Mouse (Mus musculus) intestine, embryonic 15.5 days (tissue): ENCODE results near the gene Tmem255b. TPM values are rescaled to one million over a fixed set of nuclear protein-coding genes. Genes with fewer than 3 reads are reported as not detected.

Source experiments
- ATAC-seq: fragments of 200-750 bp; cut with Nextera tagmentation; 2 replicates; pipeline ENCODE4 v1.8.0; 2017; ENCODE audit warnings: moderate TSS enrichment, moderate library complexity
- H3K27ac ChIP-seq: fragments of 300-500 bp; sonication (generic); 2 replicates; pipeline ENCODE4 v1.5.1; 2015; ENCODE audit warnings: mild to moderate bottlenecking, inconsistent platforms
- H3K27me3 ChIP-seq: fragments of 300-500 bp; sonication (generic); replicated peaks from 2 replicates; pipeline ENCODE4 v1.6.1; 2015; ENCODE audit warnings: inconsistent platforms
- H3K36me3 ChIP-seq: fragments of 300-500 bp; sonication (generic); 2 replicates; pipeline ENCODE4 v1.6.1; 2015; ENCODE audit warnings: inconsistent platforms
- H3K4me1 ChIP-seq: fragments of 300-500 bp; sonication (generic); replicated peaks from 2 replicates; pipeline ENCODE4 v1.6.1; 2015; ENCODE audit warnings: inconsistent platforms
- H3K4me2 ChIP-seq: fragments of 300-500 bp; sonication (generic); replicated peaks from 2 replicates; pipeline ENCODE4 v1.6.1; 2015; ENCODE audit warnings: mild to moderate bottlenecking, inconsistent platforms
- H3K4me3 ChIP-seq: fragments of 300-500 bp; sonication (generic); replicated peaks from 2 replicates; pipeline ENCODE4 v1.5.1; 2015; ENCODE audit warnings: inconsistent platforms
- H3K9ac ChIP-seq: fragments of 300-500 bp; sonication (generic); 2 replicates; pipeline ENCODE4 v1.6.1; 2015; ENCODE audit warnings: inconsistent platforms
- H3K9me3 ChIP-seq: fragments of 300-500 bp; sonication (generic); 2 replicates; pipeline ENCODE4 v1.6.1; 2016; ENCODE audit warnings: inconsistent platforms
- WGBS: fragments of 180-500 bp; shearing (Covaris S2); methylation state at CpG from one replicate; pipeline ENCODE4 v1.1.7; 2015; 5-methylcytosine and 5-hydroxymethylcytosine counted together
- polyA plus RNA-seq: library from polyadenylated mRNA; unstranded; fragments of >200 nt; fragmentation: Nextera tagmentation; extraction: Ambion mirVana; gene quantifications from 2 replicates; pipeline ENCODE4 v1.2.1, GENCODE M21; 2015

Gene Tmem255b
- polyA plus RNA-seq, 1 experiment from 2014 or later = 2.2 TPM

DNA sequence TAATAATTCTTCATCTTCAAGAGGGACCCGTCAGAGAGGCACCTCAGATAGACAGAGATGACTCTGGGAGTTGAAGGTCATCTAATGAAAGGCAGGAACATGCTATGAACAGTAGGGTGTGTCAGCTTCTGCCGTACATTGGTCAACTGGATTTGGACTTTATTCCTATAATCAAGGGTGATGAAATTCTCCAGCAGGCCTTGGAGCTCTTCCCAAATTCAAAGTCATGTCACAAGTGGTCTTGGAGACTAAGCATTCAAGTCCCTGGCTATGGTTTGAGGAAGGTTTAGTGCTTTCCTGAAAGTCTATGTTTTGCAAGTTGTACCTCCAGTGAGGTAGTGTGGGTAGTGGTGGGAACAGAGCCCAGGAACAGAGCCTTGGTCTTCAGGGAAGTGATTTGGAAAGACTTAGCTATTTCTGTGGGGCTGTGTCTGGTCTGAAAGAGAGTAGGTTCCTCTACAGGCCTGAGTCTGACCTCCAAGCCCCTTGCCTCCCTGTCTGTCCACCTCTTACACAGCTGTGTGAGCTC is 15.8 kb upstream of the Tmem255b start:
- H3K4me3 ChIP-seq = no peak overlapping the region
- WGBS = 65% methylated on average over 2 of the region's 2 CpGs
- H3K9ac ChIP-seq = no peak overlapping the region
- H3K4me1 ChIP-seq = no peaks in the 10 kb centered on the region
- ATAC-seq = no peak
- H3K9me3 ChIP-seq = no peaks in the 10 kb centered on the region
- H3K27me3 ChIP-seq = no peaks in the 10 kb centered on the region
- H3K4me2 ChIP-seq = no peak overlapping the region
- H3K27ac ChIP-seq = no peak overlapping the region
- H3K36me3 ChIP-seq = no peaks in the 10 kb centered on the region

DNA sequence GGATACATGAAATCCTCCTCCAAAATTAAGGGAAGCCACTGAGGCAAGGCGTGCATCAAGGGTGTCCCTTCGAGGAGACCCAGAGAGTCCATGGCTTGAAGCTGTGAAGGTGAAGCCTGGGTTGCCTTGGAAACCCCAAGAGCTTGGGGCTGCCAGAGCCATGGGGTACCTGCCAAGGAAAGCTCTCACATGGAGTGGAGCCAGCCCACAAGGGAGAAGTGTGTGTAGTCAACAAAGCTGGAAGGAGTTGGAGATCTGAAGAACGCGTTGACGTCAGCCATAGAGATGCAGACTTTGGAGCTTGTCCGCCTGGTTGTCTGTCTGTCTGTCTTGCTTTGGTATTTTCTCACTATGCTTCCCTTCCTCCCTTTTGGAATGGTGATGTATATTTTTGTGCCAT is 14.0 kb upstream of the Tmem255b start:
- H3K27me3 ChIP-seq = no peaks in the 10 kb centered on the region
- no peak overlapping the region for H3K27ac ChIP-seq
- H3K9ac ChIP-seq = no peak overlapping the region
- H3K36me3 ChIP-seq = no peaks in the 10 kb centered on the region
- no peaks in the 10 kb centered on the region for H3K9me3 ChIP-seq
- H3K4me1 ChIP-seq = no peaks in the 10 kb centered on the region
- H3K4me2 ChIP-seq = no peak overlapping the region
- 88% methylated on average over 6 of the region's 6 CpGs for WGBS
- no peak overlapping the region for H3K4me3 ChIP-seq
- ATAC-seq = no peak

DNA sequence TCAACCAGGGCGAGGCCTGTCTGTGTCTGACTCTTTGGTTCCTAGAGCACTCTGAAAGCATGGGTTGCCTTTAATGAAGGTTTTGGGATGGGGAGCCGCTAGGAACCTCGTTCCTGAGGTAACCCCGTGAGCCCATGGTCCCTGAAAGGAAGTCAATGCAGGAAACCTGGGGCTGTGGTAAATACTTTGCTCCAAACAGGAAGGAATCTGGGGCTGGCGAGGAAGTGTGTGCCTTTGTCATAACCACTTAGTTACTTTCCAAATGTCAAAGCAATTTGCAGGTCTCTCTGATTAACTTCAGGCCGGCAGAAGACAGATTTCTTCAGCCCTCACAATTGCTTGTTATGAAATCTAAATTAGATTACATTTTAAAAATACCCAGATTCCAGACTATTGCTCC is 7.6 kb upstream of the Tmem255b start:
- Histone ChIP-seq H3K27me3 (no peaks in the 10 kb centered on the region), H3K27ac (0 out of 2 replicates have a peak overlapping the region, but pooled peaks have one; percentile 48), H3K4me3 (no peak overlapping the region), H3K4me2 (no peak overlapping the region), H3K4me1 (no peaks in the 10 kb centered on the region), H3K9me3 (no peaks in the 10 kb centered on the region), H3K9ac (no peak overlapping the region), H3K36me3 (no peaks in the 10 kb centered on the region)
- no peak for ATAC-seq
- WGBS = 69% methylated on average over 6 of the region's 6 CpGs

DNA sequence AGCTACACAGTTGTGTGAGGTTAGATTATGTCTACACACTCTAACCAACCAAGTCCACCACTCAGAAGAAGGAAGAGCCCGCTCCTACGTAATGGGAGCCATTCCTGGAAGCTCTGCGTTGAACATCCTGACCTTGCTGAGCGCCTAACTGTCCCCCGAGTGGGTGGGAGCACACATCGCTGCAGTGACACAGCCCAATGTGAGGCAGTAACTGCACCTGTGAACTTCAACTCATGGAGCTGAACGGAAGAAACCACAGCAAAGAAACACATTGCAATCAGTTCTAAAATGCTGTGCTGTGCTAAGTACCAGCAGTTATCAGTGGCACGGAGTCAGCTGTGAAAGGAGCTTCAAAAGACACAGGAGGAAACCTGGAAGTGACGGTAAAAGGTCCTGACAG is 6.8 kb upstream of the Tmem255b start:
- 78% methylated on average over 9 of the region's 9 CpGs for WGBS
- Histone ChIP-seq H3K4me2 (no peak overlapping the region), H3K4me3 (no peak overlapping the region), H3K27ac (no peak overlapping the region), H3K9ac (no peak overlapping the region), H3K27me3 (no peaks in the 10 kb centered on the region), H3K9me3 (no peaks in the 10 kb centered on the region), H3K4me1 (no peaks in the 10 kb centered on the region), H3K36me3 (no peaks in the 10 kb centered on the region)
- no peak for ATAC-seq

DNA sequence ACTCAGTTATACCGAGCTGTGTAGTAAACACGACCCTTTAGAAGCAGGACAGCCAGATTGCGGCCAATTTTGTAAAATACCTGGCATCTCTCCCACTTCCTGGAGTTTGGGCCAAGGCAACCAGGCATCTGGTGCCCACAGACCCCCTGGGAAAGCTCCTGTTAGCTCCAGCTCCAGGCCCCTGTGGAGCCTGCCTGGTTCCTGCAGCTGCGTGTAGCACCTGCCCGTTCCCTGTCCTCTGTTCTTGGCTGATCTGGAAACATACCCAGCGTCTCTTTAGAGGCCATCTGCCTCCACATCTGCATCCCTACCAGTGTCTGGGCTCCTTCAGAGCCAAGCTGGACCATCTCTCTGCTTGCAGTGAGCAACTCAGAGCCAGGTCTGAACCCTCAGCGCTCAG is 4.6 kb upstream of the Tmem255b start:
- Histone ChIP-seq H3K36me3 (no peaks in the 10 kb centered on the region), H3K4me1 (no peaks in the 10 kb centered on the region), H3K27ac (no peak overlapping the region), H3K4me2 (no peak overlapping the region), H3K4me3 (no peak overlapping the region), H3K27me3 (peaks cover 11% of the 10 kb centered on the region), H3K9ac (no peak overlapping the region; the same call in 1 of the 2 replicates), H3K9me3 (no peaks in the 10 kb centered on the region)
- WGBS = 76% methylated on average over 7 of the region's 7 CpGs
- ATAC-seq = no peak

DNA sequence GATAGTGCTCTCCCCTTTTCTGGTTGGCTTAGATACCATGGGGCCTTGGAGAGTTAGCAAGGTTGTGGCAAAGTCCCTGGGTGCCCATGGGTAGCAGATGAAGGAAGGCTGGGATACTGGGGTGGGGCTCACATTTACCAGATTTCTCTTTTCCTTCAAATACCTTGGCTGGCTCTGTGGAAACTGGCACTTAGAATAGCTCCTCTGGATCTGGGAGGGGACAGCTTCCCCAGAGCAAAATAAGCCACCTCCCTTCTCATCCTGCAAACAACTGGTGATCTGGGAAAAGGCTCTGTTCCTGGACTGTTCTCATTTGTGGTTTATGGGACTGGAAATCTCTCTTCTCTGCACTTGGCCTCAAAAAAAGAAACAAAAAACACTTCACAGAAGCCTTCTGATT is 4.1 kb upstream of the Tmem255b start:
- Histone ChIP-seq H3K4me2 (no peak overlapping the region), H3K4me3 (no peak overlapping the region), H3K36me3 (no peaks in the 10 kb centered on the region), H3K27ac (no peak overlapping the region), H3K27me3 (peaks cover 16% of the 10 kb centered on the region), H3K9ac (no peak overlapping the region), H3K4me1 (no peaks in the 10 kb centered on the region), H3K9me3 (no peaks in the 10 kb centered on the region)
- ATAC-seq = no peak

DNA sequence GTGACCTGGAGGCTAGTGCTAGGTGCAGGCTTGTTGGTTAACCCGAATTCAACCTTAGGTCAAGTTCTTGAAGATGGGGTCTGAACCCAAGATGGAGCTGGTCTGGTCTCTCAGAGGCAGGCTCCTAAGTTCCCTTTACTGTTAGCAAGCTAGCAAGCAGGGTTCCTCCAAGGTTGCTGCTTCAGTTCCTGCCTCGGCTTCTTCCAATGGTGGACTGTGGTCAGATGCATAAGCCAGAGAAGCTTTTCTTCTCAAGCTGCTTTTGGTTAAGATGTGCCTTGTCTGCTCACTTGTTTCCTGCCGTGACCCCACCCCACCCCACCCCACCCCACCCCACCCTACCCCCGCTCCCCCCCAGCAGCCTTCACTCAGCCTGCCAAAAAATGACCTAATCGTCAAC is 1.9 kb upstream of the Tmem255b start:
- no peak overlapping the region for H3K27ac ChIP-seq
- H3K4me3 ChIP-seq = no peak overlapping the region
- no peak for ATAC-seq
- H3K4me2 ChIP-seq = no peak overlapping the region
- no peaks in the 10 kb centered on the region for H3K4me1 ChIP-seq
- H3K27me3 ChIP-seq = peaks cover 22% of the 10 kb centered on the region
- H3K9ac ChIP-seq = no peak overlapping the region
- H3K36me3 ChIP-seq = no peaks in the 10 kb centered on the region
- H3K9me3 ChIP-seq = no peaks in the 10 kb centered on the region
- 71% methylated on average over 5 of the region's 5 CpGs for WGBS

DNA sequence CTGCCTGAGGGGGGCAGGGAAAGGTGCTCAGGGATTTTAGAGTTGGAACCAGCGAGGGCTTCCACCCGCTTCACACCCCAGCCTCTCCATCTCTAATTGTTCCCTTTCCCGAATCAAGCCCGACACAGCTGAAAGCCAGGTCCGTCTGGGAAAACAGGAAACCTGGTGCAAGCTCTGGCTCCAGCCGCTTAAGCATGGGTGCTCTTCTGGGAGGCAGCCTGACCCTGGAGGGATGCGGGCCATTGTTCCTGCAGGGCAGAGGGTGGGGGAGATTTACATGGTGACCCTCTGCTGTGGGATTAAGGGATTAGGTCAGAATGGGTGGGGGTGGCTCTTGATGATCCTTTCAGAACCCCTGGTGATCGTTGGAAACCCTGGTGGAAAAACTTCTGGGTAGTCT is 1.1 kb downstream of the Tmem255b start:
- Histone ChIP-seq H3K4me3 (no peak overlapping the region; the same call in 1 of the 2 replicates), H3K36me3 (no peaks in the 10 kb centered on the region), H3K9ac (no peak overlapping the region), H3K27ac (no peak overlapping the region), H3K4me2 (no peak overlapping the region), H3K27me3 (peaks cover 22% of the 10 kb centered on the region), H3K9me3 (no peaks in the 10 kb centered on the region), H3K4me1 (no peaks in the 10 kb centered on the region)
- WGBS = 13% methylated on average over 8 of the region's 8 CpGs
- no peak for ATAC-seq

DNA sequence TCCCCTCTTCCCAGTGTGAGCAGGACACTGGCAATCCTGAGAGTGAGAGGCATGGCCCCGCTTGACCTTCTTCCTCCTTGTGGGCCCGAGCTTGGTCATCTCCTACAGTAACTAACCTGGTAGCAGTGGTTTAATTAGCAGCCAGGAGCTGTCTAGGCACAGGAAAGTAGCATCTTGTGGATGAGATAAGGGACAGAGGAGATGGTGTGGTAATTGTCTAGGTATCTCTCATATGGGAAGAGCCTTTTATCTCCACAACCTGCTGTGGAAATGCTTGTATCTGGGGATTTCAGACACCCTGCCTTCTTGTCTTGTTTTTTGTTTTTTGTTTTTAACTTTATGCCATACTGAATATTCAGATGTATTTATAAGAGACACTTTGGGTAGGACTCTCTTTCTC is 2.5 kb downstream of the Tmem255b start:
- Histone ChIP-seq H3K4me3 (no peak overlapping the region), H3K27me3 (peaks cover 22% of the 10 kb centered on the region), H3K4me1 (no peaks in the 10 kb centered on the region), H3K4me2 (no peak overlapping the region), H3K36me3 (no peaks in the 10 kb centered on the region), H3K9me3 (no peaks in the 10 kb centered on the region), H3K27ac (no peak overlapping the region), H3K9ac (no peak overlapping the region)
- 83% methylated on average over 2 of the region's 2 CpGs for WGBS
- no peak for ATAC-seq

DNA sequence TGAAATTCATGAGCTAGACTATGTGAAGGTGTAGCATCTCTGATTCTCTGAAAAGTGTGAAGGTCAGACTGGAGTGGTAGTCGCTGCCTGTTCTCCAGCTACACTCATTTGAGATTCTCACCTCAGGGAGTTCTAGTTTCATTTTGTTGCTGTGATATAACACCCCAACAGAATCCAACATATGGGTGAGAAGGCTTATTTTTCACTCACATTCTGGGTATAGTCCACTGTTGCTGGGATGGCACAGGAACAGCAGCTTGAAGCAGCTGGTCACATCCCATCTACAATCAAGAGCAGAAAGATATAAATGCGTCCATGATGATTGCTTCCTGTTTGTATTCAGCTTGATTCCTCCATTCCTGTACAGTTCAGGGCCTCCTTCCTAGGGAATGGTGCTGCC is 7.2 kb downstream of the Tmem255b start:
- no peaks in the 10 kb centered on the region; the same call in 1 of the 2 replicates for H3K9me3 ChIP-seq
- no peak overlapping the region for H3K9ac ChIP-seq
- no peak overlapping the region for H3K4me2 ChIP-seq
- H3K4me3 ChIP-seq = no peak overlapping the region
- no peak for ATAC-seq
- no peaks in the 10 kb centered on the region for H3K4me1 ChIP-seq
- 81% methylated on average over 2 of the region's 2 CpGs for WGBS
- H3K36me3 ChIP-seq = no peaks in the 10 kb centered on the region
- H3K27me3 ChIP-seq = no peaks in the 10 kb centered on the region
- H3K27ac ChIP-seq = no peak overlapping the region

DNA sequence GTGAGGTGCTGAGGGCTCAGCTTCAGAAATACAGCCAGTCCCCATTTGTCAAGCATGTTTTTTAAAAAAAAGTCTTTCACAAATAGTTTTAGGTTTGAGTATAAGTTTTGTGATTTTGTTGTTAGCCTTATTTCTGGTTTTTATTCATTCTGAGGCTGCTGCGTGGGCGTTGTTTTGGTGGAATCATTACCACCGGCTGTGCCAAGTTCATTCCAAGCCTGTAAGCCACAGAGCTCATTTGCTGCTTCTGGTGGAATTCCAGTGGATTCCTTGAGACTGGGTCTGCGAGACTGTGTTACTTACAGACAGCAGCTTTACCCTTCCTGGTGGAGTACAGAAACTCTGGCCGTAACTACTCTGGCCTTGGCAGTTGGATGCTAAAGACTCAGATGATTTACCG is 11.5 kb downstream of the Tmem255b start:
- no peak overlapping the region for H3K27ac ChIP-seq
- H3K4me3 ChIP-seq = no peak overlapping the region
- H3K4me1 ChIP-seq = no peaks in the 10 kb centered on the region
- H3K36me3 ChIP-seq = no peaks in the 10 kb centered on the region
- no peaks in the 10 kb centered on the region; the same call in 1 of the 2 replicates for H3K9me3 ChIP-seq
- WGBS = 89% methylated on average over 6 of the region's 6 CpGs
- H3K27me3 ChIP-seq = no peaks in the 10 kb centered on the region
- no peak overlapping the region for H3K4me2 ChIP-seq
- no peak overlapping the region for H3K9ac ChIP-seq
- no peak for ATAC-seq

DNA sequence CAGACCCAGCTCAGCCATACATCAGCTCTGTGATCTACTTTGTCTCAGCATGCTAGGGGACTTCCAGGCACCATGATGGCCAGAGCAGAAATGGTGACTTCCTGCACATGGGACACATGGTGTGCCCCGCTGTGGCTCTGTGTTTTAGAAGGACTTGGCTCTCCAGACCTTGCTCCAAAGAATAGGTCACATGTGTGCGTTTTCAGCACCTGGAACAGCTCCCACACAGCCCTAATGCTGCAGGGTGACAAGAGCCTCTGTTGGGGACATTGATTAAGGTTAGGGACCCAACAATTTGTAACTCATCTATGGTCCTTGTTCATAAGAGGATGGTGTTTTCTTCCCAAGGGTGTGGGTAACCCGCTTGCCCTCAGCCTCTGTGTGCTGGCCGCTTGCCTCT is 13.2 kb downstream of the Tmem255b start:
- Histone ChIP-seq H3K36me3 (no peaks in the 10 kb centered on the region), H3K9ac (no peak overlapping the region), H3K4me1 (no peaks in the 10 kb centered on the region), H3K27me3 (no peaks in the 10 kb centered on the region), H3K27ac (no peak overlapping the region), H3K4me2 (no peak overlapping the region), H3K9me3 (no peaks in the 10 kb centered on the region; the same call in 1 of the 2 replicates), H3K4me3 (no peak overlapping the region)
- WGBS = 54% methylated on average over 4 of the region's 4 CpGs
- ATAC-seq = no peak

DNA sequence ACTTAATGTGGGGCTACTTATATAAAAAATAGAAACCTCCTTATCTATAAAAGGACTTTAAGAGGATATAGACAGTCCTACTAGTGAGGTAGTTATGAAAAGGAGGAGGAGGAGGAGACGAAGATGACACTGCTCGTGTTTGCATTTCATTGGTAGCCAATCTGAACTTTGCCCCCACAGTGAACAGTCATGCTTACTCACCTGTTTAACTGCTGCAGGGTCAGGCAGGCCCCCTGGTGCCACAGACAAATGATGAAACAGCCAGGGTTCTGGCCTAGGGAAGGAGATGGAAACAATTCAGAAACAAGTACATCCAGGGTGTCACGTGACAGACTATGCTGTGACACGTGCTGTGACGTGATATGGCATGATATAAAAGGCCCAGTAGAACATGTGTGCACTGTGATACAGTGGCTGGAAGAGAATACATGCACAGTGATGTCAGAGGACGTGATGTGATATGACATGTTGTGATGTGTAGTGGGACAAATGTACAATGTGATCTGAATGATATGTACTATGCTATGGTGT is 16.8 kb downstream of the Tmem255b start:
- H3K4me3 ChIP-seq = no peak overlapping the region
- H3K27me3 ChIP-seq = no peaks in the 10 kb centered on the region
- no peaks in the 10 kb centered on the region for H3K36me3 ChIP-seq
- peak; percentile 39; the same call in 1 of the 2 replicates for ATAC-seq
- H3K9me3 ChIP-seq = no peaks in the 10 kb centered on the region
- no peak overlapping the region for H3K9ac ChIP-seq
- no peak overlapping the region for H3K4me2 ChIP-seq
- no peak overlapping the region for H3K27ac ChIP-seq
- WGBS = 63% methylated on average over 6 of the region's 6 CpGs
- H3K4me1 ChIP-seq = no peaks in the 10 kb centered on the region
